ENCODE assay signal across 9 mouse cellular contexts in genomic region chr11:71847684-71848367, GRCm38 (mm10).
A peak's percentile ranks its signal among the peaks of the same experiment; 100 is the strongest.
DNase-seq lines count a peak whose midpoint lies in the region; ATAC-seq and TF ChIP-seq lines count a peak whose summit lies in the region.
"Had no signal": no experiment of that assay in that cellular context is flagged by ENCODE, and none has a peak within 500 bp of the region (broad histone marks: within the 10 kb centered on the region; RNA-seq: fewer than 3 reads in every experiment).

No protein-coding gene starts in this region.

- 58% methylated on average over 9 of the region's 9 CpGs for WGBS in embryonic facial prominence, embryonic 11.5 days
- WGBS in embryonic facial prominence, embryonic 10.5 days, result 59% methylated on average over 9 of the region's 9 CpGs
- WGBS in liver, embryonic 14.5 days (ENCODE audit: insufficient replicate concordance), result 44% methylated on average over 9 of the region's 9 CpGs

- no peaks in the 10 kb centered on the region for H3K4me1 ChIP-seq in embryonic facial prominence, embryonic 11.5 days (ENCODE audit: control insufficient read depth, insufficient read depth, low read length)
- no peaks in the 10 kb centered on the region for H3K4me1 ChIP-seq in embryonic facial prominence, embryonic 10.5 days
- H3K4me1 ChIP-seq in liver, embryonic 14.5 days (replicated peaks; ENCODE audit: control insufficient read depth in 2 of 2, insufficient read depth in 2 of 2, low read length in 1 of 2), result no peaks in the 10 kb centered on the region
- H3K4me1 ChIP-seq: limb, embryonic 12.5 days had no signal

- ATAC-seq in embryonic facial prominence, embryonic 11.5 days (replicated peaks; ENCODE audit: insufficient number of reproducible peaks, low FRiP score, low TSS enrichment, low read depth), result no peak; the same call in 1 of the 2 replicates
- ATAC-seq in liver, embryonic 14.5 days (ENCODE audit: insufficient read depth), result no peak
- no peak for ATAC-seq in megakaryocyte, adult 5-6 weeks (ENCODE audit: poor library complexity, severe bottlenecking)

- H3K27me3 ChIP-seq in embryonic facial prominence, embryonic 11.5 days (ENCODE audit: control insufficient read depth, insufficient read depth, low read length), result no peaks in the 10 kb centered on the region
- H3K27me3 ChIP-seq in embryonic facial prominence, embryonic 10.5 days (replicated peaks; ENCODE audit: low read depth, poor library complexity, severe bottlenecking), result no peaks in the 10 kb centered on the region
- H3K27me3 ChIP-seq in liver, embryonic 14.5 days (ENCODE audit: control insufficient read depth, insufficient read depth, low read length), result no peaks in the 10 kb centered on the region
- H3K27me3 ChIP-seq: limb, embryonic 12.5 days had no signal

- no peak overlapping the region for H3K9ac ChIP-seq in embryonic facial prominence, embryonic 11.5 days (replicated peaks; ENCODE audit: low read length)
- H3K9ac ChIP-seq in liver, embryonic 14.5 days (replicated peaks), result no peak overlapping the region
- H3K9ac ChIP-seq: limb, embryonic 12.5 days had no signal

- TF ChIP-seq EP300 in liver, embryonic 14.5 days (IDR thresholded peaks at IDR 0.05; ENCODE audit: low read depth), result no peak

- TF ChIP-seq CTCF in liver, embryonic 14.5 days (IDR thresholded peaks at IDR 0.05; ENCODE audit: low read depth), result peak; percentile 43; the same call in 1 of the 2 replicates

- H3K9me3 ChIP-seq in embryonic facial prominence, embryonic 11.5 days (replicated peaks; ENCODE audit: control insufficient read depth, low read length), result no peaks in the 10 kb centered on the region
- no peaks in the 10 kb centered on the region for H3K9me3 ChIP-seq in embryonic facial prominence, embryonic 10.5 days
- no peaks in the 10 kb centered on the region for H3K9me3 ChIP-seq in liver, embryonic 14.5 days (ENCODE audit: control insufficient read depth, low read length)
- H3K9me3 ChIP-seq: limb, embryonic 12.5 days had no signal

- no peak overlapping the region for H3K4me2 ChIP-seq in embryonic facial prominence, embryonic 11.5 days (ENCODE audit: low read depth, low read length)
- H3K4me2 ChIP-seq in liver, embryonic 14.5 days (ENCODE audit: low read depth), result no peak overlapping the region
- H3K4me2 ChIP-seq: limb, embryonic 12.5 days had no signal

- DNase-seq in embryonic facial prominence, embryonic 11.5 days (ENCODE audit: low spot score), result peak; percentile 9
- DNase-seq in embryonic facial prominence, embryonic 10.5 days (ENCODE audit: low spot score), result no peak
- DNase-seq in liver, embryonic 14.5 days (ENCODE audit: low read depth in 3 of 3, low spot score in 3 of 3), result no peak
- no peak for DNase-seq in liver
- DNase-seq in cerebellum, adult 11 months, result peak; percentile 24
- DNase-seq in kidney, postnatal 14 days, result peak; percentile 16
- no peak for DNase-seq in gastrocnemius, adult 8-10 months (ENCODE audit: low spot score in 2 of 2)

- no peaks in the 10 kb centered on the region for H3K36me3 ChIP-seq in embryonic facial prominence, embryonic 11.5 days (replicated peaks; ENCODE audit: control insufficient read depth, insufficient read depth, low read depth, low read length)
- no peaks in the 10 kb centered on the region for H3K36me3 ChIP-seq in embryonic facial prominence, embryonic 10.5 days (replicated peaks)
- no peaks in the 10 kb centered on the region for H3K36me3 ChIP-seq in liver, embryonic 14.5 days (replicated peaks; ENCODE audit: control insufficient read depth, insufficient read depth, low read depth)
- H3K36me3 ChIP-seq: limb, embryonic 12.5 days had no signal

- no peak overlapping the region for H3K27ac ChIP-seq in embryonic facial prominence, embryonic 11.5 days (replicated peaks; ENCODE audit: low read depth, low read length)
- no peak overlapping the region for H3K27ac ChIP-seq in embryonic facial prominence, embryonic 10.5 days (replicated peaks)
- no peak overlapping the region for H3K27ac ChIP-seq in liver, embryonic 14.5 days
- H3K27ac ChIP-seq: limb, embryonic 12.5 days had no signal

- no peak overlapping the region for H3K4me3 ChIP-seq in embryonic facial prominence, embryonic 11.5 days (ENCODE audit: low read depth, low read length)
- no peak overlapping the region for H3K4me3 ChIP-seq in embryonic facial prominence, embryonic 10.5 days
- H3K4me3 ChIP-seq in liver, embryonic 14.5 days (ENCODE audit: insufficient read depth in 1 of 2, low read depth in 2 of 2, low read length in 2 of 2), result no peak overlapping the region
- H3K4me3 ChIP-seq: limb, embryonic 12.5 days had no signal

Comparison
In these comparisons a context has a peak if more than half of its experiments do, and no peak if none do; other contexts are left out.
1. DNase-seq: peak in embryonic facial prominence, embryonic 11.5 days (single experiment), cerebellum, adult 11 months (single experiment) and kidney, postnatal 14 days (single experiment); none in embryonic facial prominence, embryonic 10.5 days (single experiment), liver, embryonic 14.5 days (0 of 3), liver (single experiment) and gastrocnemius, adult 8-10 months (0 of 2).